Mouse (Mus musculus) forebrain, embryonic 12.5 days (tissue): ENCODE data around the gene Chn2. TPM values are rescaled to one million over a fixed set of nuclear protein-coding genes. Genes with fewer than 3 reads are reported as not detected.

Experiments
- ATAC-seq: fragments of 200-750 bp; cut with Nextera tagmentation; 2 replicates; pipeline ENCODE4 v1.8.0; 2017; ENCODE audit warnings: moderate TSS enrichment; ENCODE audit not compliant: low FRiP score
- H3K27ac ChIP-seq: fragments of 300-500 bp; sonication (generic); 2 replicates; pipeline ENCODE4 v1.5.1; 2016; ENCODE audit warnings: mild to moderate bottlenecking
- H3K27me3 ChIP-seq: fragments of 300-500 bp; sonication (generic); 2 replicates; pipeline ENCODE4 v1.6.1; 2016; ENCODE audit warnings: mild to moderate bottlenecking
- H3K36me3 ChIP-seq: fragments of 300-500 bp; sonication (generic); replicated peaks from 2 replicates; pipeline ENCODE4 v1.6.1; 2016; ENCODE audit warnings: mild to moderate bottlenecking
- H3K4me1 ChIP-seq: fragments of 300-500 bp; sonication (generic); 2 replicates; pipeline ENCODE4 v1.6.1; 2016
- H3K4me2 ChIP-seq: fragments of 300-500 bp; sonication (generic); 2 replicates; pipeline ENCODE4 v1.6.1; 2016; ENCODE audit warnings: mild to moderate bottlenecking, moderate library complexity
- H3K4me3 ChIP-seq: fragments of 300-500 bp; sonication (generic); replicated peaks from 2 replicates; pipeline ENCODE4 v1.5.1; 2016; ENCODE audit warnings: mild to moderate bottlenecking
- H3K9ac ChIP-seq: fragments of 300-500 bp; sonication (generic); 2 replicates; pipeline ENCODE4 v1.6.1; 2016; ENCODE audit warnings: mild to moderate bottlenecking
- H3K9me3 ChIP-seq: fragments of 300-500 bp; sonication (generic); 2 replicates; pipeline ENCODE4 v1.6.1; 2016
- WGBS: fragments of 180-500 bp; shearing (Covaris S2); methylation state at CpG from one replicate; pipeline ENCODE4 v1.1.7; 2016; 5-methylcytosine and 5-hydroxymethylcytosine counted together
- polyA plus RNA-seq: library from polyadenylated mRNA; unstranded; fragments of >200 nt; fragmentation: Nextera tagmentation; extraction: Ambion mirVana; gene quantifications from 2 replicates; pipeline ENCODE4 v1.2.1, GENCODE M21; 2016

The Chn2 gene
- polyA plus RNA-seq, 1 experiment from 2014 or later: 29.8 TPM

DNA sequence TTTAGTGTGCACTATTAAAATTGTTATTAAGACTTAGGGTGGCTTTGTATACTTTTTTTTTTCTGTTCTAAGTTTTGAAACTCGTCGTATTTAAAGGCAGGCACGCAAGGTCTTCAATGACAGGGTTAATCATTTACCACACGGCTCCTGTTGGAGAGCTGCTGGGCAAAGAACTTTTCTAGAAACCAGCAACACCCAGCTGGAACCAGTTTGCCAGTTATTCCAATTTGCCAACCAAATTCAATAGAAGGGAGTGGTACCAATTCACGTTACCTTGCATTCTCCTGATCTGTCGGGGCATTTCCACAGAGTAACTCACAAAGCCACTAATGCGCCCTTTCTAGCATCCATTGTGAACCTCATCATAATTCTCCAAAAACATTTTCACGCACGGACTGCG lies 290.8 kb downstream of the Chn2 start:
- no peak overlapping the region for H3K4me3 ChIP-seq
- ATAC-seq: no peak
- H3K9me3 ChIP-seq: no peaks in the 10 kb centered on the region
- WGBS: 49% methylated on average over 10 of the region's 10 CpGs
- peaks cover 44% of the 10 kb centered on the region for H3K27me3 ChIP-seq
- no peak overlapping the region for H3K9ac ChIP-seq
- H3K4me2 ChIP-seq: no peak overlapping the region
- no peaks in the 10 kb centered on the region for H3K36me3 ChIP-seq
- peaks cover 42% of the 10 kb centered on the region for H3K4me1 ChIP-seq
- no peak overlapping the region for H3K27ac ChIP-seq

DNA sequence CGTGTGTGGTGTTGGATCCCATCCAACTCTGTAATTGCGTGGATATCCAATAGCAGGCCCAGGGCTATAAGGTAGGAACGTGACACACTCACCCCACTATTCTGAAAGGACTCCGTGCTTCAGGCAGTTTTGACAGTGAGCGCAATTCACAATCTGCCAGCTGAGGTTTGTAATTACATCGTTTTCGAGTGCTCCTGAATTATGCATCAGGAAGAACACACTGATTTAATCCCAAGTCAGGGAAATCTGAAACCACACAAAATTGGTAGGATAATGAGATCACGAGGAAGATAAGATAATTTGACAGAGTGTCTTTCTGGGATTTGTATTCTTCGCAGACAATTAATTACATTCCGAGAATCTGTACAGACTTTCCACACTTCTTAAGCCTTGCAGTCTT lies 292.4 kb downstream of the Chn2 start:
- Histone ChIP-seq H3K4me3 (no peak overlapping the region), H3K4me1 (peaks cover 40% of the 10 kb centered on the region), H3K4me2 (peak overlapping the region; percentile 19; the same call in 1 of the 2 replicates), H3K9ac (no peak overlapping the region), H3K36me3 (no peaks in the 10 kb centered on the region), H3K27me3 (peaks cover 33% of the 10 kb centered on the region), H3K9me3 (no peaks in the 10 kb centered on the region), H3K27ac (0 out of 2 replicates have a peak overlapping the region, but pooled peaks have one; percentile 25)
- peak; percentile 87 for ATAC-seq
- 9% methylated on average over 10 of the region's 10 CpGs for WGBS

GRCm38 (mm10) chr6:54332203-54332602 lies 292.8 kb downstream of the Chn2 start:
- ATAC-seq: peak; percentile 39; the same call in 1 of the 2 replicates
- 27% methylated on average over 8 of the region's 8 CpGs for WGBS
- peak overlapping the region; percentile 68 for H3K27ac ChIP-seq
- no peaks in the 10 kb centered on the region for H3K9me3 ChIP-seq
- peaks cover 35% of the 10 kb centered on the region for H3K4me1 ChIP-seq
- H3K36me3 ChIP-seq: no peaks in the 10 kb centered on the region
- H3K27me3 ChIP-seq: peaks cover 29% of the 10 kb centered on the region
- H3K4me3 ChIP-seq: no peak overlapping the region
- peak overlapping the region; percentile 19; the same call in 1 of the 2 replicates for H3K4me2 ChIP-seq
- no peak overlapping the region for H3K9ac ChIP-seq

DNA sequence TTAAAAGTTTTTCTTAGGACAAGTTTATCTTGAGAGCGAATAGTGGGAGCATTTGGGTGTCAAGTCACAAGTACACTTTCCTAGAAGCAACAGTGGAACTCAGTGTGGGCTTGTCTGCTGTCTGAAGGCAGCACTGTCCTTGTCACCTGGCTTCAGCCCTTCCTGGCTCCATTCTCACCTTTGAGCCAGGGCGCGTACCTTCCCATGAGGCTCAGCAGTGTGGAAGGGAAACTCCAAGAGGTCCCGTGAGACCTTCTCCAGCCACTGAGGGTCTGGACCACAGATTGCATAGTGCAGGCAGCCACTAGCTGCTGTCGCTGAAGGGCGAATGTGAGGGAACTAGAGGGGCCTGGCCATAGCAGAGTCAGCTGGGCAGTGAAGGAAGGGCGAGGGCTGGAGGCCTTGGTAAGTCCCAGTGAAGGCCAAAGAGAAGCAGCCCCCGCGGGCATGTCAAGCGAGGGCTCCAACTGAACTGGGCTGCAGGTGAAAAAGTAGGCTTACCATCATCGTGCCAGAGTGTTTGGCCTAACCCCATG lies 293.8 kb downstream of the Chn2 start:
- Histone ChIP-seq H3K4me1 (peaks cover 27% of the 10 kb centered on the region), H3K27ac (no peak overlapping the region; the same call in 1 of the 2 replicates), H3K9me3 (no peaks in the 10 kb centered on the region), H3K36me3 (no peaks in the 10 kb centered on the region), H3K27me3 (peaks cover 19% of the 10 kb centered on the region), H3K4me2 (no peak overlapping the region), H3K9ac (no peak overlapping the region; the same call in 1 of the 2 replicates), H3K4me3 (no peak overlapping the region)
- 43% methylated on average over 11 of the region's 11 CpGs for WGBS
- no peak for ATAC-seq

DNA sequence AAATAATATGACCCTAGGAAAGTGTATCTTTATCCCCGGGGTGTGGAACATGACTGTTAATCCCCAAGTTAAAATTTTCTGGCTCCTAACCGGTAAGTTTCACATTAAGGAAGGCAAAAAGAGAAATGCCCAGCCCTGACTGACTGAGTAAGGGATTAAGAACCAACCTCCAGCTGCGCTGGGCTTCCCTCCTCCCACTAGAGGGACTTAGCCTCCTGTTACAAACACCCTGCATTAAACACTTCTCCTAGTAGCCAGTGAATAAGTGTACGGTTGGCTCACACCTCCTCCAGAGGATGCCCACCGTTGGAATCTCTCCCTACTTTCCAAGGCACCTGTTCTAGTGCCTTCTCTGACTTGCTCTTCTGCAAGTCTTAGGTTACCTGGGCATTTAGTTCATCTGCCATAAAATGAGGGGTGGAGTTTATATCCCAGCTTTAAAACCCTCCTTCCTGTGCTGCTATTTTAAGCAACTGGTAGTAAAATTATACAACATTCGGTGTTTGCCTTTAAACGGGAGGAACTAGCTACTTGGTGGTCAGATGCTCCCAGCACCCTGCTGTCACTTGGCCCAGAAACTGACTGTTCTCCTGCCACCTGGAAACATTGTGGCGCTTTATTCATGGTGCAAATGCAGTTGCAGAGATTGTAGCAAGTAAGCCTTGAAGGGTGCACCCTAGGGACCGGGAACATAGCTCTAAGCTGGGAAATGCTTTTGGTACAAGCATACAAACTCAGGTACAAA lies 294.5 kb downstream of the Chn2 start:
- H3K4me2 ChIP-seq: no peak overlapping the region
- 31% methylated on average over 9 of the region's 9 CpGs for WGBS
- no peak overlapping the region for H3K9ac ChIP-seq
- ATAC-seq: no peak
- no peaks in the 10 kb centered on the region for H3K9me3 ChIP-seq
- no peak overlapping the region for H3K27ac ChIP-seq
- peaks cover 13% of the 10 kb centered on the region for H3K27me3 ChIP-seq
- peaks cover 27% of the 10 kb centered on the region for H3K4me1 ChIP-seq
- H3K4me3 ChIP-seq: no peak overlapping the region
- H3K36me3 ChIP-seq: no peaks in the 10 kb centered on the region

DNA sequence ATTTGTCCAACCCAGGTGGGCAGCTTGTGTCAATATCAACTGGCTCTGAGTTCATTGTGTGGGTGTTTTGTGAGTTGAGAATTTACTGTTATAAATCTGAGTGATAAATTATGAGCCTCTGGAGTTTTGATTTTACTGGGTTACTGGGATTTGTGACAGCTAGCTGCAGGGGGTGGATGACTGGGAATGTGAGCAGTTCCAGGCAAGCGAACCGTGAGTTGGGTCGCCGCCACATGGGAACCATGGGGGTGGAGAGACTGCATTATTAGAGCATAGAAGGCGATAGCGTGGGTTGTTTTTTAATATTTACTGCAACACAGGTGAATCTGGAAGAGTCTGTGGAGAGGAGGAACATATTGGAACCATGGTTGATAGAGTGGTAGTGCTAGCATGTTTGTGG lies 298.0 kb downstream of the Chn2 start:
- no peak overlapping the region for H3K4me2 ChIP-seq
- H3K27ac ChIP-seq: no peak overlapping the region
- H3K4me3 ChIP-seq: no peak overlapping the region
- no peaks in the 10 kb centered on the region for H3K36me3 ChIP-seq
- no peak overlapping the region for H3K9ac ChIP-seq
- no peaks in the 10 kb centered on the region for H3K9me3 ChIP-seq
- ATAC-seq: no peak
- peaks cover 18% of the 10 kb centered on the region for H3K4me1 ChIP-seq
- 90% methylated on average over 6 of the region's 6 CpGs for WGBS
- H3K27me3 ChIP-seq: 0 out of 2 replicates have a peak, but pooled peaks cover 5% of the 10 kb centered on the region

DNA sequence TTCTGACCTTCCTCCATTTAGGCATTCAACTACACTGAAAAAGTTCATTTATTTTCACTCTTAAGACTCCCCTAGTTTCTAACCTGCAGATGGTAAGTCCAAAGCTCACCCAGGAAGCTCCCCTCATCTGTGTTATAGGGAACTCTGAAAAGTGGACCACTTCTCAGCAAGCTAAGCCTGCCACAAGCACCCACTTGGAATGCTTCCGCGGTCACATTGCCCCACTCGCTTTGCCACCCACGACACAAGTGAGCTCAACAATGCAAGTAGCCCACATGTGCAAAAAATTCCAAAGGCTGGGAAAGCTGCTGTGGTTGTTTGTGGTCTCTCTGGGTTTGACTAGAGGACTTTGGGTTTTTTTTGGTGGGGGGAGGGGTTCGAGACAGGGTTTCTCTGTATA lies 301.8 kb downstream of the Chn2 start:
- H3K27ac ChIP-seq: no peak overlapping the region

DNA sequence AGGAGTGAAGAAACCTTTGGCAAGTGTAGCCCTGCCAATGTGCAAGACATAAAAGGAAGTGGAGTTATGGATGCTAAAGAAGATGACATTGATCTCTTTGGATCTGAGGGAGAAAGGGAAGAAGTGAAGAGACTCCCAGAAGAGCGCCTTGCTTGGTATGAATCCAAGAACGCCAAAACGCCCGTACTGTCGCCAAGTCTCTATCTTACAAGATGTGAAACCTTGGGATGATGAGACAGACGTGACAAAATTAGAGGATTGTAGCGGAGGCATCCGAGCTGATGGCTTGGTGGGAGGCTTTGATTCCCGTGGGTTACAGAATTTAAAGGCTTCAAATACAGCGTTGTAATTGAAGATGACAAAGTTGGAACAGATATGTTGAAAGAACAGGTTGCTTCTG lies 302.9 kb downstream of the Chn2 start:
- H3K36me3 ChIP-seq: no peaks in the 10 kb centered on the region
- WGBS: 91% methylated on average over 10 of the region's 10 CpGs
- no peak overlapping the region for H3K27ac ChIP-seq
- no peaks in the 10 kb centered on the region for H3K27me3 ChIP-seq
- no peaks in the 10 kb centered on the region for H3K4me1 ChIP-seq
- no peak for ATAC-seq
- H3K4me3 ChIP-seq: no peak overlapping the region
- H3K9me3 ChIP-seq: no peaks in the 10 kb centered on the region
- H3K4me2 ChIP-seq: no peak overlapping the region
- no peak overlapping the region for H3K9ac ChIP-seq

More for the DNA sequence above, 301.8 kb downstream of the Chn2 start:
- no peaks in the 10 kb centered on the region for H3K9me3 ChIP-seq
- no peak overlapping the region for H3K4me2 ChIP-seq
- H3K4me1 ChIP-seq: no peaks in the 10 kb centered on the region
- no peak overlapping the region for H3K9ac ChIP-seq
- 89% methylated on average over 5 of the region's 5 CpGs for WGBS
- no peak overlapping the region for H3K4me3 ChIP-seq
- no peaks in the 10 kb centered on the region for H3K36me3 ChIP-seq
- ATAC-seq: no peak
- H3K27me3 ChIP-seq: 0 out of 2 replicates have a peak, but pooled peaks cover 5% of the 10 kb centered on the region

Other genes starting within 250 kb of the Chn2 start
- gene Tril, start 218.7 kb upstream of the Chn2 start, polyA plus RNA-seq: 19.5 and 23.2 TPM in 2 replicates
- gene Cpvl, start 60.9 kb upstream of the Chn2 start, polyA plus RNA-seq: not detected in 2 replicates